Mouse (Mus musculus) MEL (cell line): ENCODE measurements around the gene Tjp2. TPM values are rescaled to one million over a fixed set of nuclear protein-coding genes. Genes with fewer than 3 reads are reported as not detected.

ENCODE experiments used
- DNase-seq: peaks from one replicate; pipeline ENCODE4 v3.0.0; 2011; ENCODE audit warnings: low read depth, low spot score
- H3K27ac ChIP-seq: 2 replicates; pipeline ENCODE4 v1.5.1; 2012; ENCODE audit warnings: low read depth, mild to moderate bottlenecking, control low read depth, low read length, moderate library complexity; ENCODE audit not compliant: control insufficient read depth
- H3K27me3 ChIP-seq, 2 experiments: fragments of 150-350 bp in 1 of 2; sonication (generic) in 1 of 2; 2 replicates each; pipeline ENCODE4 v1.6.1; 2012; ENCODE audit warnings: low read length in 2 of 2, mild to moderate bottlenecking in 2 of 2, improper control_type of control experiment in 1 of 2, moderate library complexity in 1 of 2; ENCODE audit not compliant: insufficient read depth in 2 of 2, control insufficient read depth in 1 of 2
- H3K36me3 ChIP-seq, 2 experiments: 2 replicates each; pipeline ENCODE4 v1.6.1; 2012 to 2014; ENCODE audit warnings: low read length in 2 of 2, improper control_type of control experiment in 1 of 2, inconsistent platforms in 1 of 2, mild to moderate bottlenecking in 1 of 2; ENCODE audit not compliant: insufficient read depth in 2 of 2, control insufficient read depth in 1 of 2
- H3K4me1 ChIP-seq, 2 experiments: fragments of 150-350 bp in 1 of 2; sonication (generic) in 1 of 2; 2 replicates each; pipeline ENCODE4 v1.6.1; 2012; ENCODE audit warnings: low read length in 2 of 2, improper control_type of control experiment in 1 of 2, mild to moderate bottlenecking in 1 of 2; ENCODE audit not compliant: insufficient read depth in 2 of 2, control insufficient read depth in 1 of 2
- H3K4me3 ChIP-seq, 2 experiments: fragments of 150-350 bp in 1 of 2; sonication (generic) in 1 of 2; 2 replicates each; pipeline ENCODE4 v1.5.1; 2012; ENCODE audit warnings: low read depth in 2 of 2, low read length in 2 of 2, mild to moderate bottlenecking in 2 of 2, moderate library complexity in 2 of 2, control low read depth in 1 of 2, improper control_type of control experiment in 1 of 2; ENCODE audit not compliant: control insufficient read depth in 1 of 2, insufficient read depth in 1 of 2
- H3K79me2 ChIP-seq: 2 replicates; pipeline ENCODE4 v1.6.1; 2012; ENCODE audit warnings: mild to moderate bottlenecking, low read length, moderate library complexity; ENCODE audit not compliant: control insufficient read depth, poor library complexity, insufficient read depth
- H3K9ac ChIP-seq: 2 replicates; pipeline ENCODE4 v1.6.1; 2012; ENCODE audit warnings: low read depth, mild to moderate bottlenecking, control low read depth, low read length, moderate library complexity; ENCODE audit not compliant: control insufficient read depth, poor library complexity, severe bottlenecking
- H3K9me3 ChIP-seq: fragments of 150-350 bp; sonication (generic); replicated peaks from 2 replicates; pipeline ENCODE4 v1.6.1; 2012; ENCODE audit warnings: mild to moderate bottlenecking, low read length, improper control_type of control experiment, moderate library complexity; ENCODE audit not compliant: insufficient read depth
- CHD1 ChIP-seq: IDR thresholded peaks from 2 replicates; pipeline ENCODE4 v1.6.1; 2012; ENCODE audit warnings: low read depth, mild to moderate bottlenecking, inconsistent platforms, low read length, improper control_type of control experiment
- CHD2 ChIP-seq: IDR thresholded peaks from 2 replicates; pipeline ENCODE4 v1.6.1; 2011; ENCODE audit warnings: low read length, improper control_type of control experiment
- ETS1 ChIP-seq: IDR thresholded peaks from 2 replicates; pipeline ENCODE4 v1.6.1; 2012; ENCODE audit warnings: low read depth, mild to moderate bottlenecking, inconsistent platforms, low read length, improper control_type of control experiment, moderate library complexity
- KAT2A ChIP-seq: conservative IDR thresholded peaks from 2 replicates; pipeline ENCODE4 v1.6.1; 2012; ENCODE audit warnings: low read depth, low read length, improper control_type of control experiment, inconsistent platforms
- MEF2A ChIP-seq: IDR thresholded peaks from 2 replicates; pipeline ENCODE4 v1.6.1; 2014; ENCODE audit warnings: low read depth, mild to moderate bottlenecking, inconsistent platforms, low read length, improper control_type of control experiment; ENCODE audit not compliant: poor library complexity, insufficient replicate concordance, severe bottlenecking; ENCODE audit errors: extremely low read depth
- MXI1 ChIP-seq: IDR thresholded peaks from 2 replicates; pipeline ENCODE4 v1.6.1; 2011; ENCODE audit warnings: mild to moderate bottlenecking, low read depth, low read length, improper control_type of control experiment
- POLR2AphosphoS5 ChIP-seq: IDR thresholded peaks from 2 replicates; pipeline ENCODE4 v1.6.1; 2012; ENCODE audit warnings: low read depth, borderline replicate concordance, mild to moderate bottlenecking, inconsistent platforms, low read length, moderate library complexity, mixed read lengths
- RAD21 ChIP-seq: IDR thresholded peaks from 2 replicates; pipeline ENCODE4 v1.6.1; 2011; ENCODE audit warnings: mild to moderate bottlenecking, low read depth, low read length, improper control_type of control experiment
- SIN3A ChIP-seq: IDR thresholded peaks from 2 replicates; pipeline ENCODE4 v1.6.1; 2012; ENCODE audit warnings: low read length, improper control_type of control experiment, inconsistent platforms
- SMC3 ChIP-seq: IDR thresholded peaks from 2 replicates; pipeline ENCODE4 v1.6.1; 2011; ENCODE audit warnings: low read depth, low read length, improper control_type of control experiment
- TAL1 ChIP-seq: IDR thresholded peaks from 2 replicates; pipeline ENCODE4 v1.6.1; 2012; ENCODE audit warnings: mild to moderate bottlenecking, inconsistent platforms, low read length, moderate library complexity, mixed read lengths
- TCF12 ChIP-seq: IDR thresholded peaks from 2 replicates; pipeline ENCODE4 v1.6.1; 2014; ENCODE audit warnings: low read depth, mild to moderate bottlenecking, inconsistent platforms, low read length, improper control_type of control experiment, moderate library complexity
- UBTF ChIP-seq: IDR thresholded peaks from 2 replicates; pipeline ENCODE4 v1.6.1; 2012; ENCODE audit warnings: low read depth, mild to moderate bottlenecking, inconsistent platforms, low read length, improper control_type of control experiment, moderate library complexity, borderline replicate concordance; ENCODE audit not compliant: insufficient read depth
- USF2 ChIP-seq, 2 experiments: IDR thresholded peaks; 2 replicates each; pipeline ENCODE4 v1.6.1; 2011 to 2012; ENCODE audit warnings: improper control_type of control experiment in 2 of 2, low read length in 2 of 2, borderline replicate concordance in 1 of 2, inconsistent platforms in 1 of 2, low read depth in 1 of 2, mild to moderate bottlenecking in 1 of 2; ENCODE audit not compliant: insufficient read depth in 1 of 2
- ZKSCAN1 ChIP-seq: IDR thresholded peaks from 2 replicates; pipeline ENCODE4 v1.6.1; 2012; ENCODE audit warnings: low read depth, mild to moderate bottlenecking, inconsistent platforms, low read length, improper control_type of control experiment, moderate library complexity
- polyA plus RNA-seq, 2 experiments: library from polyadenylated mRNA; stranded (reverse) in 1 of 2; unstranded in 1 of 2; fragments of >175 nt in 1 of 2; fragments of >200 nt in 1 of 2; gene quantifications; 2 replicates each; pipeline versions ENCODE4 v1.2.1 to v1.2.4; 2012; ENCODE audit warnings: low replicate concordance in 2 of 2, low read depth in 1 of 2; ENCODE audit not compliant: insufficient read length in 2 of 2, insufficient read depth in 1 of 2, missing spikeins in 1 of 2
- total RNA-seq: library from RNA; depleted of rRNA; stranded (reverse); fragments of 300-350 nt; gene quantifications from 2 replicates; pipeline ENCODE4 v1.2.3, GENCODE M21; 2012; rRNA removed

Gene Tjp2
- total and polyA plus RNA-seq, 3 experiments: 3.0 to 8.3 TPM; not detected in 1

- DNase-seq: no peak
- H3K27ac ChIP-seq: no peak overlapping the region
- no peak overlapping the region for H3K9ac ChIP-seq
- no peaks in the 10 kb centered on the region for H3K27me3 ChIP-seq
- H3K9me3 ChIP-seq: no peaks in the 10 kb centered on the region
- TF ChIP-seq CHD1 (no peak), SMC3 (no peak), KAT2A (no peak), TCF12 (no peak), SIN3A (no peak), USF2 (IDR thresholded peaks at IDR 0.05; ENCODE audit: borderline replicate concordance in 1 of 2, insufficient read depth in 1 of 2, low read depth in 1 of 2, low read length in 2 of 2) (no peak), MXI1 (no peak), POLR2AphosphoS5 (no peak), ZKSCAN1 (no peak)
- H3K4me3 ChIP-seq: no peak overlapping the region
- H3K79me2 ChIP-seq: no peaks in the 10 kb centered on the region
- H3K36me3 ChIP-seq: no peaks in the 10 kb centered on the region
- H3K4me1 ChIP-seq: no peaks in the 10 kb centered on the region
These were observed 175.5 kb downstream of the Tjp2 start for GRCm38 (mm10) chr19:24049329-24049728.

DNA sequence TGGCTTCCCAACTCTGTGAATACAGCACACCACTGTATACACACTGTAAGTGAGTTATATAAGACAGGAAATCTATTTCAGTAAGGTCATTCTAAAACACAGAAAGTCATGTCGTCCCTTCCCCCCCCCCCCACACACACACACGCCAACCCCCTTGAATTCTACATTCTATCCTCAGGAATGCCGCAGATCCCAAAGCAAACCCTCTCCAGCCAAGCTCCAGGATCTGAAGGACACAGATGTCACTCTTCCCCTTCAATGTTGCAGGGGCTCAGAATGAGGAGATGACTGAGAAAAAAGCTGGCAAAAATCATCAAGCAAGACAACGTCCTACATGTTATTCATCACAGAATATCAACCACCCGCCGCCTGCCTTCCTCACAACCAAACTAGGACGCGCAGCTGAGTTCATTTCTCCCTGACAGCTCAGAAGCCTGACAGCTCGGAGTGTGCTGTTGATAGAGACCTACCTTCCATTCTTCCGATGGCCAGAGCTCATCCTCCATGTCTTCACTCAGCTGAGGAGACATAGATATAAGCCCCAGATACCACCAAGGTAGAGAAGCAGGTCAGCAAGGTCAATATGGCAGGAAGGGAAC lies 178.3 kb downstream of the Tjp2 start:
- no peaks in the 10 kb centered on the region for H3K27me3 ChIP-seq
- no peaks in the 10 kb centered on the region for H3K9me3 ChIP-seq
- no peak for DNase-seq
- TF ChIP-seq RAD21: no peak
- TF ChIP-seq SMC3: no peak
- TF ChIP-seq ETS1: no peak
- no peak for TF ChIP-seq ZKSCAN1
- TF ChIP-seq CHD2: no peak
- no peak for TF ChIP-seq UBTF
- TF ChIP-seq MEF2A: no peak
- TF ChIP-seq USF2 (IDR thresholded peaks at IDR 0.05; ENCODE audit: borderline replicate concordance in 1 of 2, insufficient read depth in 1 of 2, low read depth in 1 of 2, low read length in 2 of 2): no peak
- TF ChIP-seq CHD1: no peak
- TF ChIP-seq TAL1: no peak
- TF ChIP-seq TCF12: no peak
- TF ChIP-seq, all 39 proteins: peak for 0
- H3K36me3 ChIP-seq: no peaks in the 10 kb centered on the region
- H3K27ac ChIP-seq: no peak overlapping the region
- no peaks in the 10 kb centered on the region for H3K4me1 ChIP-seq
- no peak overlapping the region for H3K9ac ChIP-seq
- no peaks in the 10 kb centered on the region for H3K79me2 ChIP-seq
- H3K4me3 ChIP-seq: no peak overlapping the region

Other genes with a start within 250 kb of the Tjp2 start
- not detected in 2 replicates for gene Fam189a2, start 194.0 kb downstream of the Tjp2 start, total RNA-seq
- not detected for gene Fam189a2, start 194.0 kb downstream of the Tjp2 start, polyA plus RNA-seq
- gene Fxn, start 55.6 kb upstream of the Tjp2 start, total RNA-seq: 46.2 and 53.7 TPM in 2 replicates
- gene Fxn, start 55.6 kb upstream of the Tjp2 start, polyA plus RNA-seq: 10 to 100 TPM in 1 of 2 experiments, not detected in 1; 83.7 TPM